Mouse (Mus musculus) CH12.LX (cell line): ENCODE data around the gene Abhd18. TPM values are rescaled to one million over a fixed set of nuclear protein-coding genes. Genes with fewer than 3 reads are reported as not detected.

Source experiments
- DNase-seq: peaks from one replicate; pipeline ENCODE4 v3.0.0-alpha.2; 2013; ENCODE audit errors: extremely low read depth
- H3K27ac ChIP-seq: 2 replicates; pipeline ENCODE4 v1.5.1; 2012; ENCODE audit warnings: low read depth, mild to moderate bottlenecking, control low read depth, moderate library complexity; ENCODE audit not compliant: insufficient read depth
- H3K27me3 ChIP-seq: replicated peaks from 2 replicates; pipeline ENCODE3; 2012; ENCODE audit warnings: inconsistent platforms
- H3K36me3 ChIP-seq, 2 experiments: replicated peaks in 1 of 2; 2 replicates each; pipeline versions ENCODE3 to v1.6.1; 2012; ENCODE audit warnings: inconsistent platforms in 1 of 2, low read length in 1 of 2, mild to moderate bottlenecking in 1 of 2, mixed read lengths in 1 of 2, moderate library complexity in 1 of 2; ENCODE audit not compliant: control insufficient read depth in 1 of 2, insufficient read depth in 1 of 2
- H3K4me1 ChIP-seq, 2 experiments: 2 replicates each; pipeline ENCODE4 v1.6.1; 2012; ENCODE audit warnings: inconsistent platforms in 1 of 2, moderate library complexity in 1 of 2; ENCODE audit not compliant: insufficient read depth in 2 of 2, control insufficient read depth in 1 of 2
- H3K4me2 ChIP-seq: 2 replicates; pipeline ENCODE4 v1.6.1; 2012; ENCODE audit warnings: low read depth, mild to moderate bottlenecking, control low read depth; ENCODE audit not compliant: poor library complexity, insufficient read depth, severe bottlenecking
- H3K4me3 ChIP-seq, 3 experiments: fragments of 150-350 bp in 1 of 3; sonication (generic) in 1 of 3; replicated peaks in 1 of 3; 2 replicates each; pipeline versions ENCODE3 to v1.5.1; 2011 to 2012; ENCODE audit warnings: low read depth in 2 of 3, low read length in 2 of 3, mild to moderate bottlenecking in 2 of 3, moderate library complexity in 2 of 3, control low read depth in 1 of 3, improper control_type of control experiment in 1 of 3, inconsistent platforms in 1 of 3, mixed read lengths in 1 of 3; ENCODE audit not compliant: poor library complexity in 1 of 3
- H3K79me2 ChIP-seq: replicated peaks from 2 replicates; pipeline ENCODE4 v1.6.1; 2012; ENCODE audit warnings: mild to moderate bottlenecking, moderate library complexity; ENCODE audit not compliant: control insufficient read depth, poor library complexity, insufficient read depth, severe bottlenecking; ENCODE audit errors: extremely low read depth
- H3K9ac ChIP-seq: 2 replicates; pipeline ENCODE4 v1.6.1; 2012; ENCODE audit warnings: low read depth, mild to moderate bottlenecking, control low read depth, moderate library complexity; ENCODE audit not compliant: insufficient read depth
- H3K9me3 ChIP-seq: replicated peaks from 2 replicates; pipeline ENCODE3; 2012; ENCODE audit warnings: low read length, inconsistent platforms, mixed read lengths
- CHD1 ChIP-seq: IDR thresholded peaks from 2 replicates; pipeline ENCODE4 v1.6.1; 2012; ENCODE audit warnings: low read depth, low read length, improper control_type of control experiment, inconsistent platforms
- CHD2 ChIP-seq: IDR thresholded peaks from 2 replicates; pipeline ENCODE4 v1.6.1; 2011; ENCODE audit warnings: low read length, improper control_type of control experiment
- CTCF ChIP-seq, 2 experiments: IDR thresholded peaks in 1 of 2; conservative IDR thresholded peaks in 1 of 2; 2 replicates each; pipeline ENCODE4 v1.5.1; 2011 to 2012; ENCODE audit warnings: low read depth in 2 of 2, low read length in 2 of 2, improper control_type of control experiment in 1 of 2, inconsistent platforms in 1 of 2, mild to moderate bottlenecking in 1 of 2, moderate library complexity in 1 of 2
- ELF1 ChIP-seq: IDR thresholded peaks from 2 replicates; pipeline ENCODE4 v1.6.1; 2014; ENCODE audit warnings: low read depth, mild to moderate bottlenecking, inconsistent platforms, low read length, improper control_type of control experiment
- EP300 ChIP-seq: IDR thresholded peaks from 2 replicates; pipeline ENCODE4 v1.6.1; 2011; ENCODE audit warnings: low read length, improper control_type of control experiment
- GABPA ChIP-seq: IDR thresholded peaks from 2 replicates; pipeline ENCODE4 v1.6.1; 2012; ENCODE audit warnings: low read depth, low read length, improper control_type of control experiment, inconsistent platforms; ENCODE audit not compliant: insufficient replicate concordance
- IRF4 ChIP-seq: IDR thresholded peaks from 2 replicates; pipeline ENCODE4 v1.6.1; 2014; ENCODE audit warnings: low read depth, mild to moderate bottlenecking, inconsistent platforms, low read length, improper control_type of control experiment
- JUN ChIP-seq: IDR thresholded peaks from 2 replicates; pipeline ENCODE4 v1.6.1; 2011; ENCODE audit warnings: low read depth, mild to moderate bottlenecking, low read length, improper control_type of control experiment, moderate library complexity; ENCODE audit not compliant: insufficient read depth
- JUND ChIP-seq: conservative IDR thresholded peaks from 2 replicates; pipeline ENCODE4 v1.6.1; 2011; ENCODE audit warnings: low read depth, low read length, improper control_type of control experiment
- MAFK ChIP-seq: IDR thresholded peaks from 2 replicates; pipeline ENCODE4 v1.6.1; 2011; ENCODE audit warnings: low read length, improper control_type of control experiment; ENCODE audit not compliant: insufficient replicate concordance
- MEF2A ChIP-seq: IDR thresholded peaks from 2 replicates; pipeline ENCODE4 v1.6.1; 2014; ENCODE audit warnings: low read depth, mild to moderate bottlenecking, inconsistent platforms, low read length, improper control_type of control experiment, borderline replicate concordance
- MXI1 ChIP-seq: IDR thresholded peaks from 2 replicates; pipeline ENCODE4 v1.6.1; 2011; ENCODE audit warnings: mild to moderate bottlenecking, low read depth, low read length, improper control_type of control experiment
- MYC ChIP-seq: IDR thresholded peaks from 2 replicates; pipeline ENCODE4 v1.6.1; 2011; ENCODE audit warnings: low read depth, mild to moderate bottlenecking, improper control_type of control experiment, low read length
- NELFE ChIP-seq: IDR thresholded peaks from 2 replicates; pipeline ENCODE4 v1.6.1; 2011; ENCODE audit warnings: low read depth, low read length, improper control_type of control experiment
- NRF1 ChIP-seq: IDR thresholded peaks from 2 replicates; pipeline ENCODE4 v1.6.1; 2014; ENCODE audit warnings: low read depth, mild to moderate bottlenecking, inconsistent platforms, low read length, improper control_type of control experiment, moderate library complexity
- PAX5 ChIP-seq: IDR thresholded peaks from 2 replicates; pipeline ENCODE4 v1.6.1; 2012; ENCODE audit warnings: low read length, inconsistent platforms, mixed read lengths
- POLR2A ChIP-seq: IDR thresholded peaks from 2 replicates; pipeline ENCODE4 v1.6.1; 2011; ENCODE audit warnings: low read depth, mild to moderate bottlenecking, improper control_type of control experiment, low read length
- POLR2AphosphoS2 ChIP-seq: IDR thresholded peaks from 2 replicates; pipeline ENCODE4 v1.6.1; 2011; ENCODE audit warnings: low read depth, low read length, improper control_type of control experiment
- RAD21 ChIP-seq: IDR thresholded peaks from 2 replicates; pipeline ENCODE4 v1.6.1; 2011; ENCODE audit warnings: low read depth, mild to moderate bottlenecking, low read length, improper control_type of control experiment, moderate library complexity
- SIN3A ChIP-seq: IDR thresholded peaks from 2 replicates; pipeline ENCODE4 v1.6.1; 2012; ENCODE audit warnings: low read length, improper control_type of control experiment, inconsistent platforms
- SMC3 ChIP-seq: IDR thresholded peaks from 2 replicates; pipeline ENCODE4 v1.6.1; 2011; ENCODE audit warnings: low read depth, low read length, improper control_type of control experiment
- TBP ChIP-seq: conservative IDR thresholded peaks from 2 replicates; pipeline ENCODE4 v1.6.1; 2011; ENCODE audit warnings: low read depth, low read length, improper control_type of control experiment
- TCF12 ChIP-seq: IDR thresholded peaks from 2 replicates; pipeline ENCODE4 v1.6.1; 2014; ENCODE audit warnings: low read depth, mild to moderate bottlenecking, inconsistent platforms, low read length, improper control_type of control experiment
- USF1 ChIP-seq: IDR thresholded peaks from 2 replicates; pipeline ENCODE4 v1.6.1; 2014; ENCODE audit warnings: low read depth, mild to moderate bottlenecking, inconsistent platforms, low read length, improper control_type of control experiment
- USF2 ChIP-seq: conservative IDR thresholded peaks from 2 replicates; pipeline ENCODE4 v1.6.1; 2011; ENCODE audit warnings: low read depth, low read length, improper control_type of control experiment
- ZC3H11A ChIP-seq: IDR thresholded peaks from 2 replicates; pipeline ENCODE4 v1.6.1; 2012; ENCODE audit warnings: low read depth, mild to moderate bottlenecking, inconsistent platforms, low read length, improper control_type of control experiment
- ZKSCAN1 ChIP-seq: IDR thresholded peaks from 2 replicates; pipeline ENCODE4 v1.6.1; 2012; ENCODE audit warnings: low read depth, inconsistent platforms, low read length, improper control_type of control experiment, borderline replicate concordance
- ZMIZ1 ChIP-seq: IDR thresholded peaks from 2 replicates; pipeline ENCODE4 v1.6.1; 2012; ENCODE audit warnings: low read depth, mild to moderate bottlenecking, inconsistent platforms, low read length, improper control_type of control experiment
- ZNF384 ChIP-seq: IDR thresholded peaks from 2 replicates; pipeline ENCODE4 v1.6.1; 2012; ENCODE audit warnings: low read depth, low read length, improper control_type of control experiment, inconsistent platforms
- dilution Hi-C: fragments of 300-500 bp; cut with MboI; formaldehyde crosslinking; loops from 2 replicates; pipeline ENCODE4 v1.14.3; 2020; ENCODE audit warnings: low sequenced_read_pairs; ENCODE audit not compliant: extremely low pct_unique_long_range_greater_than_20kb, extremely low pct_ligation_motif_present
- in situ Hi-C: fragments of 300-500 bp; cut with MboI; formaldehyde crosslinking; loops from 3 replicates; pipeline ENCODE4 v1.14.3; 2019; ENCODE audit warnings: low sequenced_read_pairs, low pct_ligation_motif_present, low pct_unique_long_range_greater_than_20kb, mixed read lengths
- polyA plus RNA-seq: library from polyadenylated mRNA; unstranded; fragments of >175 nt; gene quantifications from 2 replicates; pipeline ENCODE4 v1.2.1, GENCODE M21; 2012; ENCODE audit warnings: low read depth; ENCODE audit not compliant: insufficient read length
- total RNA-seq, 2 experiments: library from RNA; depleted of rRNA; stranded (reverse); fragments of 300-350 nt in 1 of 2; fragments of >200 nt in 1 of 2; gene quantifications; 2 replicates each; pipeline ENCODE4 v1.2.3; 2012 to 2014

Abhd18 gene
- total and polyA plus RNA-seq, 3 experiments: 3.7 to 13.4 (median 8.5) TPM

DNA sequence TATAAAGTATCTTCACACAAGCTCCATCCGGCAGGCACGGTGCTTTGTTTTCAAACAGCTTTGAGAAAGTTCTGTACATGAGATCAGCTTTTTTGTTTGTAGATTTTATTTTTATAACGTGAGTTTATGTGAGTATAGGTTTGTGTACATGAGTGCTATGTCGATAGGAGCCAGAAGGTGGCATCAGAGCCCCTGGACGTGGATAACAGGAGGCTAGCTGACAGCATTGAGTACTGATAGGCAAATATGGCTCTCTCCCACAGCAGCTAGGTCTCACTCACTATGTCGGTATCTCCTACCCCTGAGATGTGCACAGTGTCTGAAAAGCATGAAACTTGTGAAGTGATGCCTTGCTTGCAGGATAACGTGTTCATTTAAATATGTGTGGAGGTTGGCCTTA lies 48.3 kb upstream of the Abhd18 start:
- dilution Hi-C loops: no loop called here
- H3K4me1 ChIP-seq: peaks cover 2 to 30% of the 10 kb centered on the region in 2 experiments; a peak in 3 of 4 replicates
- in situ Hi-C loops: loop anchor here (25.0 kb wide), 1 partner anchor 189 kb away; no protein-coding TSS in a partner anchor
- H3K27me3 ChIP-seq: no peaks in the 10 kb centered on the region
- DNase-seq: peak; percentile 82
- no peaks in the 10 kb centered on the region for H3K9me3 ChIP-seq
- 0 out of 2 replicates have a peak overlapping the region, but pooled peaks have one; percentile 36 for H3K27ac ChIP-seq
- H3K4me2 ChIP-seq: peak overlapping the region; percentile 75
- no peak overlapping the region for H3K9ac ChIP-seq
- peaks cover 3 to 13% of the 10 kb centered on the region in 2 experiments for H3K36me3 ChIP-seq
- peak; percentile 78 for TF ChIP-seq SMC3
- TF ChIP-seq SIN3A: peak; percentile 70; the same call in 1 of the 2 replicates
- TF ChIP-seq MEF2A: 0 out of 2 replicates have a peak, but pooled peaks have one; percentile 57
- no peak for TF ChIP-seq CHD2
- TF ChIP-seq NELFE: peak; percentile 31; the same call in 1 of the 2 replicates
- peak; percentile 21; the same call in 1 of the 2 replicates for TF ChIP-seq ELF1
- TF ChIP-seq TBP: no peak
- TF ChIP-seq TCF12: no peak
- no peak for TF ChIP-seq ZC3H11A
- TF ChIP-seq EP300: no peak
- no peak for TF ChIP-seq CHD1
- peak; percentile 53; the same call in 1 of the 2 replicates for TF ChIP-seq IRF4
- TF ChIP-seq POLR2AphosphoS2: no peak
- TF ChIP-seq USF1: no peak
- TF ChIP-seq PAX5: no peak
- peak; percentile 75 for TF ChIP-seq RAD21
- TF ChIP-seq CTCF (conservative IDR thresholded peaks at IDR 0.05 in 1 of 2, IDR thresholded peaks at IDR 0.05 in 1 of 2; ENCODE audit: low read depth in 2 of 2, low read length in 2 of 2): peak; percentile 44 to 83
- no peak for TF ChIP-seq JUN
- peak overlapping the region in 1 of 3 experiments; percentile 98 for H3K4me3 ChIP-seq
- peaks cover 23% of the 10 kb centered on the region for H3K79me2 ChIP-seq

DNA sequence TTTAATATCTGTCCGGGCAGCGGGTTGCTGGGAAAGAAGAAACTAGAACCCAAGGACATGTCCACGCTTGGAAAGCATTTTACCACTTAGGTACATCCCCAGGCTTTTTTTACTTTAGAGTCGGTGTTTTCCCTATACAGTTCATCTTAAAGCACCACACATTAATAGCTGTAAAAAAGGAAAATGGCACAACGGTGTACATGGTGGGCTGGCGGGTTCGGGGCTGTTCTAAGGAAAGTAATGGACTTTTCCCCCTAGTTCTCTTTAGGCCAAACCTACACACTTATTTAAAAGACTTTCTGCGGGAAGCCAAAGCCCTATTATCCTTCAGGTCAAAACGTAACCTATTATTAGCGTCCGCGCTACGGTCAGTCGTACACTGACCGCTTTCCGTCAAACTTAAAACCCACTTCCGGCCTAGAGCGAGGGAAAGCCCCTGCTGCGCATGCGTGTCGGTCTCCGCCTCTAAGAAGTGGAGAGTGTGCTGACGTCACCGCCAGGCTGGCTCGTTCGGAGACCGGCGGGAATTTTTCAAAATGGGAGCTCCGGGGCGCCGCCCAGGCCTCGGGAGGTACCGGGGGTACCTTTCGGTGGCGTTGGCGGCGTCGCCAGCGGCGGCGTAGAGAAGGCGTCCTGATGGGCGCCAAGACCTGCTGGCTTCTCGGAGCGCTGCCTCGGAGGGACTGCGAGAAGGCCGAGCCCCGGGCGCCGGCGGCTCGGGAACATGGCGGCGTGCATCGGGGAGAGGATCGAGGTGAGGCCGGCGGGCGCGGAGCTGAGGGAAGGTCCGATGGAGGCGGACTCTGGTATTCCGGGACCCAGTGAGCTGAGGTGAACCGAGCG lies 47.0 kb upstream of the Abhd18 start, which contains the start of gene Plk4:
TSS of gene Plk4 (plus strand) at position 490 of the 843 bp plus-strand sequence.
- Histone ChIP-seq H3K9ac (peak within 1 kb of the TSS; percentile 73), H3K4me3 (peak within 1 kb of the TSS; percentile 77 to 98 (median 97)), H3K4me2 (peak within 1 kb of the TSS; percentile 75), H3K4me1 (peaks cover 2 to 29% of the 10 kb centered on the region in 2 experiments; a peak in 3 of 4 replicates), H3K9me3 (no peaks in the 10 kb centered on the region), H3K27ac (peak within 1 kb of the TSS; percentile 81), H3K27me3 (no peaks in the 10 kb centered on the region), H3K36me3 (peaks cover 3 to 16% of the 10 kb centered on the region in 2 experiments), H3K79me2 (peaks cover 26% of the 10 kb centered on the region)
- dilution Hi-C loops (no loop called here), in situ Hi-C loops (loop anchor here (25.0 kb wide), 1 partner anchor 188 kb away; no protein-coding TSS in a partner anchor)
- peak; percentile 97 for DNase-seq
- TF ChIP-seq MYC (no peak), EP300 (peak; percentile 55), SMC3 (0 out of 2 replicates have a peak, but pooled peaks have one; percentile 18), GABPA (no peak), USF1 (no peak), CHD1 (no peak), JUND (peak; percentile 53), ZNF384 (peak; percentile 29; the same call in 1 of the 2 replicates), ELF1 (peak; percentile 91), SIN3A (peak; percentile 92), CTCF (conservative IDR thresholded peaks at IDR 0.05 in 1 of 2, IDR thresholded peaks at IDR 0.05 in 1 of 2; ENCODE audit: low read depth in 2 of 2, low read length in 2 of 2) (no peak), USF2 (no peak), MAFK (no peak), NRF1 (peak; percentile 98), MEF2A (peak; percentile 88; the same call in 1 of the 2 replicates), ZMIZ1 (peak; percentile 34; the same call in 1 of the 2 replicates), POLR2A (peak; percentile 83), ZKSCAN1 (no peak; the same call in 1 of the 2 replicates), MXI1 (peak; percentile 80), PAX5 (no peak)
